Mouse (Mus musculus): ENCODE measurements at regions not wholly inside any gene's neighbourhood (a gene's known extent, or its start where the extent isn't known, plus 50 kb on each side); places are given as distances from the start of the nearest gene placed in this dataset.

DNA sequence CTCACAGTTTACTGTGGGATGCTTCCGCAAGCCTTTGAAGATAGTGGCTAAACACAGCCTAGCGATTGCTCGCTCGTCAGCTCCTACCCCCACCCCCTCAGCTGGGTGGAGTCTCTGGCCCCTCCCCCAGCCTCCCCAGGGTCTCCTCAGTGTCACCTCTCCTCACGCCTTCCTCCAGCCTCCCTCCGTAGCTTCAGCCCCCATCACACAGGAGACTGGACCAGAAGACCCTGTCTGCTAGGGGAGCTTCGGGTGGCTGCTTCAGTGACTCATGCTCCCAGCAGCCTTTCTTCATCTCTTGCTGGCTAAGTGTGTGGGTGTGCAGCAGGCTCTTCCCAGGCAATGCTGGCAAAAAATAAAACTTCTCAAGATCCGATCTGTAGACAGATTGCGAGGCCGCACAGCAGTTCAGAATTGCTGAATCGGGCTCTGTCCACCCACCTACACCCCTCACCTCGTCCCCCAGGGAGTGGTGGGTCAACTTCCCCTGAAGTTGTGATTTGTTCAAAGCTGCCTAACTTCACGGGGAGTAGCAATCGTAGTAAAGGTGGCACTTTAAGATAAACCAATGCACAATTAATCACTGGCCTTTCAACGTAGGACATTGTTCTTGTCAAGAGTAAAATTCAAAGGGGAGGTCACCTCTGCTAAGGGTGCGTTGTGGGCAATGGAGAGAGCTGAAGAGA is 61.2 kb upstream of the Ankrd28 start:
- no peaks in the 10 kb centered on the region for H3K36me3 ChIP-seq
- peak overlapping the region; percentile 55; the same call in 1 of the 2 replicates for H3K9ac ChIP-seq
- peak overlapping the region; percentile 64 for H3K4me2 ChIP-seq
- no peaks in the 10 kb centered on the region for H3K27me3 ChIP-seq (replicated peaks)
- peak overlapping the region; percentile 36 for H3K4me3 ChIP-seq
- H3K9me3 ChIP-seq (replicated peaks), result no peaks in the 10 kb centered on the region
- H3K27ac ChIP-seq (ENCODE audit: poor library complexity, severe bottlenecking), result peak overlapping the region; percentile 52
- 5% methylated on average over 16 of the region's 16 CpGs for WGBS
- peak; percentile 73 for ATAC-seq (ENCODE audit: insufficient number of reproducible peaks, low FRiP score)
- H3K4me1 ChIP-seq (replicated peaks), result peaks cover 24% of the 10 kb centered on the region

GRCm38 (mm10) chr14:31892186-31892510 is 61.7 kb upstream of the Ankrd28 start:
- 36% methylated on average over 6 of the region's 6 CpGs for WGBS
- peak overlapping the region; percentile 52; the same call in 1 of the 2 replicates for H3K27ac ChIP-seq (ENCODE audit: poor library complexity, severe bottlenecking)
- ATAC-seq (ENCODE audit: insufficient number of reproducible peaks, low FRiP score), result no peak

DNA sequence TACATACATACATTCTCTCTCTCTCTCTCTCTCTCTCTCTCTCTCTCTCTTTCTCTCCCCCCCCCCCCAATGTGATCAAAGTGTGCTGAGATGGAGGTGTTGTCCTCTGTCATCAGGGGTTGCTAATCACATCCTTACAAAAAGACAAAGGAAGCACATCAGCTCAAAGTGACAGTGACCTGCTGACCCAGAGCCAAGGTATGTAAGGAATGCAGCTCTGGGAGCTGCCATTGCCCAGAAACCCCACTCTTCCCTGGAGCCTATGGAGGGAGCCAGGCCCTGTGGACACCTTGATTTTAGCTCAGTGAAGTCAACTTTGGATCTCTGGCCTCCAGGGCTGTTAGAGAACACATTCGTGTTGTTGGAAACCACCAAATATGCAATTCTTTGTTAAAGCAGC is 66.0 kb upstream of the Ankrd28 start:
- Histone ChIP-seq H3K9me3 (replicated peaks) (no peaks in the 10 kb centered on the region), H3K4me2 (no peak overlapping the region), H3K27ac (ENCODE audit: poor library complexity, severe bottlenecking) (no peak overlapping the region), H3K27me3 (replicated peaks) (no peaks in the 10 kb centered on the region), H3K4me3 (no peak overlapping the region), H3K36me3 (no peaks in the 10 kb centered on the region), H3K4me1 (replicated peaks) (peaks cover 22% of the 10 kb centered on the region), H3K9ac (no peak overlapping the region)
- 50% methylated on average over 1 of the region's 1 CpGs for WGBS
- ATAC-seq (ENCODE audit: insufficient number of reproducible peaks, low FRiP score), result no peak

More at GRCm38 (mm10) chr14:31892186-31892510, 61.7 kb upstream of the Ankrd28 start:
- H3K4me2 ChIP-seq, result peak overlapping the region; percentile 64; the same call in 1 of the 2 replicates
- H3K4me3 ChIP-seq, result no peak overlapping the region
- H3K27me3 ChIP-seq (replicated peaks), result no peaks in the 10 kb centered on the region
- H3K9me3 ChIP-seq (replicated peaks), result no peaks in the 10 kb centered on the region
- no peak overlapping the region for H3K9ac ChIP-seq
- H3K4me1 ChIP-seq (replicated peaks), result peaks cover 28% of the 10 kb centered on the region
- no peaks in the 10 kb centered on the region for H3K36me3 ChIP-seq

GRCm38 (mm10) chr14:31899504-31899903 is 69.1 kb upstream of the Ankrd28 start:
- Histone ChIP-seq H3K27ac (ENCODE audit: poor library complexity, severe bottlenecking) (no peak overlapping the region), H3K4me2 (no peak overlapping the region), H3K4me3 (no peak overlapping the region), H3K27me3 (replicated peaks) (no peaks in the 10 kb centered on the region), H3K9me3 (replicated peaks) (no peaks in the 10 kb centered on the region), H3K36me3 (no peaks in the 10 kb centered on the region), H3K9ac (no peak overlapping the region), H3K4me1 (replicated peaks) (peaks cover 22% of the 10 kb centered on the region)
- 78% methylated on average over 8 of the region's 8 CpGs for WGBS
- ATAC-seq (ENCODE audit: insufficient number of reproducible peaks, low FRiP score), result no peak

DNA sequence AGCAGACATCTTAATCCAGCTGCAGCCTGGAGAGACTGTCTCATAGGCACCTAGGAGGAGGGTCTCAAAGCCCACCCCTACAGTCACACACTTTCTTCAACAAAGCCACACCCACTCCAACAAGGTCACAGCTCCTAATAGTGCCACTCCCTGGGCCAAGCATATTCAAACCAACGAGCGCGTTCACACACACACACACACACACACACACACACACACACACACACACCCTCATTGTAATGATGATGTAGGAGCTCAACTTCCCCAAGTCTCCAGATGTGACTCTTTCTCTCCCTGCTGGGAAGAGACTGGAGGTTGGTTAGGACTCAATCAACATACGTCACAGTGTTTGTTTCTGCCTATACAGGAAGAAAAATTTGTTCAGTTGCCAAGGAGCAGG is 69.5 kb upstream of the Ankrd28 start:
- H3K4me3 ChIP-seq, result no peak overlapping the region
- H3K27me3 ChIP-seq (replicated peaks), result no peaks in the 10 kb centered on the region
- no peaks in the 10 kb centered on the region for H3K36me3 ChIP-seq
- no peak for ATAC-seq (ENCODE audit: insufficient number of reproducible peaks, low FRiP score)
- no peak overlapping the region for H3K4me2 ChIP-seq
- H3K27ac ChIP-seq (ENCODE audit: poor library complexity, severe bottlenecking), result no peak overlapping the region
- no peak overlapping the region for H3K9ac ChIP-seq
- H3K9me3 ChIP-seq (replicated peaks), result no peaks in the 10 kb centered on the region
- 83% methylated on average over 4 of the region's 4 CpGs for WGBS
- H3K4me1 ChIP-seq (replicated peaks), result peaks cover 19% of the 10 kb centered on the region

- no peak overlapping the region for H3K9ac ChIP-seq
- H3K4me1 ChIP-seq (replicated peaks), result peaks cover 12% of the 10 kb centered on the region
- no peak overlapping the region for H3K4me2 ChIP-seq
- no peak overlapping the region; the same call in 1 of the 2 replicates for H3K27ac ChIP-seq (ENCODE audit: poor library complexity, severe bottlenecking)
- no peaks in the 10 kb centered on the region for H3K27me3 ChIP-seq (replicated peaks)
- ATAC-seq (ENCODE audit: insufficient number of reproducible peaks, low FRiP score), result no peak
- no peak overlapping the region for H3K4me3 ChIP-seq
- no peaks in the 10 kb centered on the region for H3K9me3 ChIP-seq (replicated peaks)
- 30% methylated on average over 4 of the region's 4 CpGs for WGBS
- no peaks in the 10 kb centered on the region for H3K36me3 ChIP-seq
Observed at GRCm38 (mm10) chr14:31901901-31902300, 71.5 kb upstream of the Ankrd28 start.

DNA sequence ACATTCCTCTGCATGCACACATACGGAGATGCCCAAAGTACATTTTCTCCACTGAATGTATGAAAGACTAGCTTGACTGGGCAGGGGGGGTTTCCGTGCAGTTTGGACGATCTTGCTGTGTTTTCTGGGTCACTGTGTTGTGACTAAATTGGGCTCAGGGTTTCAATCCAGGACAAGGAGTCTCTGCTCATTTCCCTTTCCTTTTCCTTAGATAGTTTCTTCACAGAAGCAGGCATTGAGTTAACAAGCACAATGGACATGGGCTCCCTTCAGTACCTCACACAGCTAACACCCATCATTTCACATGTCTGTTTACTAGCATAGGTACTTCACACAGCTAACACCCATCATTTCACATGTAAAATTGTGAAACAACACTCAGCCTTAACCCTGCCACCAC is 73.2 kb upstream of the Ankrd28 start:
- H3K36me3 ChIP-seq, result no peaks in the 10 kb centered on the region
- H3K27me3 ChIP-seq (replicated peaks), result no peaks in the 10 kb centered on the region
- H3K9ac ChIP-seq, result no peak overlapping the region
- WGBS, result 68% methylated on average over 3 of the region's 3 CpGs
- H3K9me3 ChIP-seq (replicated peaks), result no peaks in the 10 kb centered on the region
- H3K27ac ChIP-seq (ENCODE audit: poor library complexity, severe bottlenecking), result no peak overlapping the region
- H3K4me1 ChIP-seq (replicated peaks), result peaks cover 11% of the 10 kb centered on the region
- no peak for ATAC-seq (ENCODE audit: insufficient number of reproducible peaks, low FRiP score)
- no peak overlapping the region for H3K4me2 ChIP-seq
- H3K4me3 ChIP-seq, result no peak overlapping the region

DNA sequence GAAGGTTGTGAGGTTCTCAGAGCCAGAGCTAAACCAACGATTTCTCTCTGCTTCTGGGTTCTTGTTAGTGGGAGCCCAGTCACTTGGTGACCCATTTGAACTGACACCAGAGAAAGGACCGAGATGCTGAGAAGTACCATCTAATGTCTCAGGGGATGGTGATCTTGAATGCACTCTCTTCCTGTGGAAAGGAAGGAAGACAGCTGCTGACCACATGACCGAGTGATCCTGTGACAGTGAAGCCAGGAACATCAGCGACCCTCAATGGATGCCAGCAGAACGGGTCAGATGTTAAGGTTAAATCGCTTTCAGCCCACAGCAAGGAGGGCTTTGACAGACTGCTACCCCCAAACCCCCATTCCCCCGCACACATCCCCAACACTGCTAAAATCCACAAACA is 78.1 kb upstream of the Ankrd28 start:
- whole genome bisulfite sequencing, result 62% methylated on average over 7 of the region's 7 CpGs
- no peak overlapping the region for H3K27ac ChIP-seq (ENCODE audit: poor library complexity, severe bottlenecking)
- H3K9ac ChIP-seq, result no peak overlapping the region

GRCm38 (mm10) chr14:31909291-31909690 is 78.8 kb upstream of the Ankrd28 start:
- WGBS, result 43% methylated on average over 4 of the region's 4 CpGs
- no peak overlapping the region for H3K27ac ChIP-seq (ENCODE audit: poor library complexity, severe bottlenecking)
- no peak for ATAC-seq (ENCODE audit: insufficient number of reproducible peaks, low FRiP score)

More for the DNA sequence above, 78.1 kb upstream of the Ankrd28 start:
- ATAC-seq (ENCODE audit: insufficient number of reproducible peaks, low FRiP score), result no peak
- H3K4me2 ChIP-seq, result no peak overlapping the region
- no peaks in the 10 kb centered on the region for H3K27me3 ChIP-seq (replicated peaks)
- H3K36me3 ChIP-seq, result no peaks in the 10 kb centered on the region
- H3K9me3 ChIP-seq (replicated peaks), result no peaks in the 10 kb centered on the region
- no peaks in the 10 kb centered on the region for H3K4me1 ChIP-seq (replicated peaks)
- no peak overlapping the region for H3K4me3 ChIP-seq

GRCm38 (mm10) chr14:31910809-31911208 is 80.4 kb upstream of the Ankrd28 start:
- WGBS, result 86% methylated on average over 2 of the region's 2 CpGs
- no peak overlapping the region for H3K4me2 ChIP-seq
- H3K4me3 ChIP-seq, result no peak overlapping the region
- H3K4me1 ChIP-seq (replicated peaks), result no peaks in the 10 kb centered on the region
- no peaks in the 10 kb centered on the region for H3K9me3 ChIP-seq (replicated peaks)
- ATAC-seq (ENCODE audit: insufficient number of reproducible peaks, low FRiP score), result no peak
- H3K27ac ChIP-seq (ENCODE audit: poor library complexity, severe bottlenecking), result no peak overlapping the region
- no peak overlapping the region for H3K9ac ChIP-seq
- H3K36me3 ChIP-seq, result no peaks in the 10 kb centered on the region
- no peaks in the 10 kb centered on the region for H3K27me3 ChIP-seq (replicated peaks)

More at GRCm38 (mm10) chr14:31909291-31909690, 78.8 kb upstream of the Ankrd28 start:
- Histone ChIP-seq H3K9me3 (replicated peaks) (no peaks in the 10 kb centered on the region), H3K4me3 (no peak overlapping the region), H3K9ac (no peak overlapping the region), H3K4me2 (no peak overlapping the region), H3K27me3 (replicated peaks) (no peaks in the 10 kb centered on the region), H3K4me1 (replicated peaks) (no peaks in the 10 kb centered on the region), H3K36me3 (no peaks in the 10 kb centered on the region)

- Histone ChIP-seq H3K36me3 (no peaks in the 10 kb centered on the region), H3K4me1 (replicated peaks) (no peaks in the 10 kb centered on the region), H3K4me3 (no peak overlapping the region), H3K4me2 (no peak overlapping the region), H3K27me3 (replicated peaks) (no peaks in the 10 kb centered on the region), H3K9ac (no peak overlapping the region), H3K27ac (ENCODE audit: poor library complexity, severe bottlenecking) (no peak overlapping the region), H3K9me3 (replicated peaks) (0 out of 2 replicates have a peak, but pooled peaks cover 18% of the 10 kb centered on the region)
- ATAC-seq (ENCODE audit: insufficient number of reproducible peaks, low FRiP score), result no peak
- 82% methylated on average over 4 of the region's 4 CpGs for WGBS
Observed at GRCm38 (mm10) chr14:31918461-31918860, 88.0 kb upstream of the Ankrd28 start.

GRCm38 (mm10) chr14:31918921-31919320 is 88.5 kb upstream of the Ankrd28 start:
- Histone ChIP-seq H3K9me3 (replicated peaks) (peaks cover 19% of the 10 kb centered on the region), H3K9ac (no peak overlapping the region), H3K36me3 (no peaks in the 10 kb centered on the region), H3K4me1 (replicated peaks) (no peaks in the 10 kb centered on the region), H3K4me2 (no peak overlapping the region), H3K27me3 (replicated peaks) (no peaks in the 10 kb centered on the region), H3K27ac (ENCODE audit: poor library complexity, severe bottlenecking) (no peak overlapping the region), H3K4me3 (no peak overlapping the region)
- ATAC-seq (ENCODE audit: insufficient number of reproducible peaks, low FRiP score), result no peak
- 97% methylated on average over 1 of the region's 1 CpGs for WGBS
